Mouse (Mus musculus) ES-Bruce4 (cell line): Measurements from ENCODE around the gene Otud4.

Experiments used
- CTCF ChIP-seq: IDR thresholded peaks from one replicate; pipeline ENCODE4 v1.8.1; 2011; ENCODE audit warnings: low read depth, low read length
- EP300 ChIP-seq: IDR thresholded peaks from 2 replicates; pipeline ENCODE4 v1.6.1; 2011; ENCODE audit warnings: low read depth, low read length; ENCODE audit not compliant: insufficient read depth
- POLR2A ChIP-seq: IDR thresholded peaks from one replicate; pipeline ENCODE4 v1.8.1; 2011; ENCODE audit warnings: low read length; ENCODE audit not compliant: insufficient read depth

GRCm38 (mm10) chr8:79612298-79612697, 27.1 kb upstream of the Otud4 start:
- TF ChIP-seq CTCF (no peak), POLR2A (no peak), EP300 (no peak)
